Mouse (Mus musculus): Measurements from ENCODE around the gene Ttyh1.

DNA sequence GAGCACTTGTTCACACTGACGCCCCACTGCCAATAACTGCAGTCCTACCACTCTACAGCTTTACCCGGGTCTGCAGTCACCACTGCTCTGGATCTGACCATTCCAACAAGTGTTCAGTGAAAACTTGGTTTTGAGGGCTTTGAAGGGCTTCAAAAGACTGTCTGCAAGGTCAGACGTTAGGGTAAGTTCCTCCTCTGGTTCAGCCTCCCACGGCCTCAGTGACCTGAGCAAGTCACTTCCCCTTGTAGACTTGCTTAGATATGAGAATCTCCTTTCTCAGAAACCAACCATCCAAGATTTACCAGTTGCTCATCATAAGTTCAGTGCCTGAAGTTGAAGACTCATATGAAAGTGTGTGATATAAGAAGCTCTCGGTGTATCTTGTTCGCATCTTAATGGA, 48.1 kb upstream of the Ttyh1 start:
- TF ChIP-seq CTCF (IDR thresholded peaks at IDR 0.05) (no peak), EP300 (IDR thresholded peaks at IDR 0.05) (no peak)
